Mouse (Mus musculus): ENCODE measurements around the gene Clec2i. TPM values are rescaled to one million over a fixed set of nuclear protein-coding genes. Genes with fewer than 3 reads are reported as not detected.

Gene Clec2i
- total and polyA plus RNA-seq, 2 experiments from 2014 or later: 0.06 TPM; not detected in 1

DNA sequence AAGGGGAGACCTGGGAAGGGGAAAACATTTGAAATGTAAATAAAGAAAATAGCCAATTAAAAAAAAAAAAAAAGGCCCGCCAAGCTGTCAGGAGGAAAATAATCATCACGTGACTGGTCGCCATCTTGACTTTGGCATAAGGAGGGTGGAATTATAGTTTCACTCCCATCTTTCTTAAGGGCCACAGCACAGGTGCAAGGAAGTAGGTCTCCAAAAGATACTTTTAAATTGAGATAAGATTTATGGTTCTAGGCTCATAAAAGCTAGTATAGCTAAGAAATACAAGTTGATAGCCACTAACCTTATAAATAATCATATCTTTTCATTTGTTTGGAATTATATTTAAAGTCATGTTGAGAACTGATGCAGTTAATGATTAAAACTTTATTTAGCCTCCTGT is 32.5 kb upstream of the Clec2i start:
- WGBS: 98% methylated on average over 3 of the region's 3 CpGs
- Histone ChIP-seq H3K27me3 (ENCODE audit: insufficient read depth, low read length) (no peaks in the 10 kb centered on the region), H3K9me3 (ENCODE audit: low read length) (no peaks in the 10 kb centered on the region), H3K4me1 (ENCODE audit: insufficient read depth, low read length) (no peaks in the 10 kb centered on the region), H3K27ac (no peak overlapping the region), H3K9ac (replicated peaks; ENCODE audit: low read length) (no peak overlapping the region), H3K4me2 (ENCODE audit: low read depth, low read length) (no peak overlapping the region), H3K4me3 (ENCODE audit: low read length) (no peak overlapping the region), H3K36me3 (ENCODE audit: insufficient read depth, low read length) (no peaks in the 10 kb centered on the region)
- no peak for DNase-seq (ENCODE audit: low spot score)
- ATAC-seq: no peak
- no peak for TF ChIP-seq CTCF (IDR thresholded peaks at IDR 0.05; ENCODE audit: low read depth)

DNA sequence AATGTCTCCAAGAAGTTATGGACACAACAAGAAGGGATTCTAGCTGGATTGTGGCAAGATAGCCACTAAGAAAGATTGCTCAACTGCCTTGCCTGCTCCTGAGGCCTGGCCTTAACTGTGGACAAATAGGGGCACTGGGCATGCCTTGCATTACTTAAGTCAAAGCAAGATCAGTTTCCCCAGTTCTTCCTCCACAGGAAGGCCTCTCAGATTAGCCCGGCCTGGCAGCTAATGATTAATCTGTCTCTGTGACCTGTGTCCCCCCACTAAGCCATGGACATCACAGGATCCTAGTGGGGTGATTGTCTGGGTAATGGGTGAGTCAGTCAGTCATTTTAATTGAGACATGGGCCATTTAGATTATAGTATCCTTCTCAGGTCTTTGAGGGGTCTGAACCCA is 31.9 kb upstream of the Clec2i start:
- no peak for DNase-seq (ENCODE audit: low spot score)
- H3K9ac ChIP-seq (replicated peaks; ENCODE audit: low read length): no peak overlapping the region
- H3K4me1 ChIP-seq (ENCODE audit: insufficient read depth, low read length): no peaks in the 10 kb centered on the region
- ATAC-seq: no peak
- no peak overlapping the region for H3K27ac ChIP-seq
- no peak overlapping the region for H3K4me3 ChIP-seq (ENCODE audit: low read length)
- H3K36me3 ChIP-seq (ENCODE audit: insufficient read depth, low read length): no peaks in the 10 kb centered on the region
- no peaks in the 10 kb centered on the region for H3K9me3 ChIP-seq (ENCODE audit: low read length)
- no peak for TF ChIP-seq CTCF (IDR thresholded peaks at IDR 0.05; ENCODE audit: low read depth)
- WGBS: 76% methylated on average over 1 of the region's 1 CpGs
- H3K4me2 ChIP-seq (ENCODE audit: low read depth, low read length): no peak overlapping the region
- no peaks in the 10 kb centered on the region for H3K27me3 ChIP-seq (ENCODE audit: insufficient read depth, low read length)

DNA sequence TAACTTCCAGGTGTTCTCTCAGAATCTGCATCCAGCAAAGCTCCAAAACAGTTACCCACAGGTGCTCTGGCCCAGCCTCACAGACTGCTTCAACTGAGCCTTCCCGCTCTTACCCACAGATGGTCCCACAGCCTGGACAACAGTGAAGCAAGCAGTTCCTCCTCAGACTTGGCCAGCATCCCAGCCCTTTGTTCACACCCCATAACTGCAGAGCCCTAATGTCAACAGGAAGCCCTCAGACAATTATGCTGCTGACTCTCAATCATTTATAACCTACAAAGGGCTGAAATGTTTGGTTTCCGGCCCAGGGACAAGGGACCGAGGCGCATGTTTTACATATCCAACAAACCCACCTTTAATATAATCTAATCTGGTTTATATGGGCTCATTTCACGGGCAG is 31.1 kb upstream of the Clec2i start:
- H3K27me3 ChIP-seq (ENCODE audit: insufficient read depth, low read length): no peaks in the 10 kb centered on the region
- no peak for TF ChIP-seq CTCF (IDR thresholded peaks at IDR 0.05; ENCODE audit: low read depth)
- ATAC-seq (peak; percentile 82), DNase-seq (ENCODE audit: low spot score) (peak; percentile 67)
- no peak overlapping the region for H3K9ac ChIP-seq (replicated peaks; ENCODE audit: low read length)
- no peak overlapping the region for H3K27ac ChIP-seq
- no peaks in the 10 kb centered on the region for H3K4me1 ChIP-seq (ENCODE audit: insufficient read depth, low read length)
- H3K4me2 ChIP-seq (ENCODE audit: low read depth, low read length): no peak overlapping the region
- H3K36me3 ChIP-seq (ENCODE audit: insufficient read depth, low read length): no peaks in the 10 kb centered on the region
- WGBS: 40% methylated on average over 5 of the region's 5 CpGs
- H3K9me3 ChIP-seq (ENCODE audit: low read length): no peaks in the 10 kb centered on the region
- H3K4me3 ChIP-seq (ENCODE audit: low read length): no peak overlapping the region

DNA sequence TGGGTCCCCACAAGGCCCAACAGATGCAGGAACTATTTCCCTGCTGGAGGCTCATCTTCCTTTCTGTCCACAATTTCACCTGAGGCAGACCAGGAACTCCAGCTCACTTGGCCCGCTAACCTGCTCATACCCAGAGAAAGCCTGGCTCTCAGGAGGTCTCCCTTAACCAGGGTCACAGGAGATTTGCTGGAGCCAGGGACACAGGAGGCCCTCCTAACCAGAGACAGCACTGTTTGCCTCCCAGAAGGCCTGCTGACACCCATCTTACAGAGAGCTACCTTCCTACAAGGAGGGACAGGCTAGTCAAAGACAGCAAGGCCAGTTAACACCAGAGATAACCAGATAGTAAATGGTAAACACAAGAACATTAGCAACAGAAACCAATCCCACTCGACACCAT is 29.4 kb upstream of the Clec2i start:
- H3K4me3 ChIP-seq (ENCODE audit: low read length): no peak overlapping the region
- H3K27me3 ChIP-seq (ENCODE audit: insufficient read depth, low read length): no peaks in the 10 kb centered on the region
- 92% methylated on average over 2 of the region's 2 CpGs for whole genome bisulfite sequencing
- no peak overlapping the region for H3K9ac ChIP-seq (replicated peaks; ENCODE audit: low read length)
- no peak for TF ChIP-seq CTCF (IDR thresholded peaks at IDR 0.05; ENCODE audit: low read depth)
- no peak overlapping the region for H3K27ac ChIP-seq
- no peaks in the 10 kb centered on the region for H3K36me3 ChIP-seq (ENCODE audit: insufficient read depth, low read length)
- DNase-seq (ENCODE audit: low spot score) (no peak), ATAC-seq (no peak)
- no peaks in the 10 kb centered on the region for H3K4me1 ChIP-seq (ENCODE audit: insufficient read depth, low read length)
- no peak overlapping the region for H3K4me2 ChIP-seq (ENCODE audit: low read depth, low read length)
- H3K9me3 ChIP-seq (ENCODE audit: low read length): no peaks in the 10 kb centered on the region

DNA sequence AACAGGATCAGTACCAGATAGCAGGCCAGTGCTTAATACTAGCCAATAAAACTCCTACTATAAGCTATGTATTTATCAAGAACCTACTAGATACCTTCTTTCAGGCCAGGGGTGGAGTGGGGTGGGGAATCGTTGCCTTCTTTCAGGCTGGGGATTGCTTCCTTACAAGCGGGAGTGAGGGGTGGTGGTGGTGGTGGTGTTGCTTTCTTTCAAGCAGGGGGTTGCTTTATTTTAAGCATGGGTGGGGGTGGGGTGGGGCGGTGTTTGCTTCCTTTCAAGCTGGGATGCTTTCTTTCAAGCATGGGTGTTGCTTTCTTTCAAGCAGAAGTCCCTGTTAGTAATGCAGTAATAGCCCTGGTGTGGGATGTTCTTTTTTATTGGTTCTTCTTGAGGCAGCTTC is 18.5 kb upstream of the Clec2i start:
- Histone ChIP-seq H3K27ac (no peak overlapping the region), H3K4me2 (ENCODE audit: low read depth, low read length) (no peak overlapping the region), H3K27me3 (ENCODE audit: insufficient read depth, low read length) (no peaks in the 10 kb centered on the region), H3K9me3 (ENCODE audit: low read length) (no peaks in the 10 kb centered on the region), H3K9ac (replicated peaks; ENCODE audit: low read length) (no peak overlapping the region), H3K4me3 (ENCODE audit: low read length) (no peak overlapping the region), H3K4me1 (ENCODE audit: insufficient read depth, low read length) (no peaks in the 10 kb centered on the region), H3K36me3 (ENCODE audit: insufficient read depth, low read length) (no peaks in the 10 kb centered on the region)
- WGBS: 12% methylated on average over 3 of the region's 3 CpGs
- no peak for ATAC-seq
- no peak for DNase-seq (ENCODE audit: low spot score)
- TF ChIP-seq CTCF (IDR thresholded peaks at IDR 0.05; ENCODE audit: low read depth): no peak

DNA sequence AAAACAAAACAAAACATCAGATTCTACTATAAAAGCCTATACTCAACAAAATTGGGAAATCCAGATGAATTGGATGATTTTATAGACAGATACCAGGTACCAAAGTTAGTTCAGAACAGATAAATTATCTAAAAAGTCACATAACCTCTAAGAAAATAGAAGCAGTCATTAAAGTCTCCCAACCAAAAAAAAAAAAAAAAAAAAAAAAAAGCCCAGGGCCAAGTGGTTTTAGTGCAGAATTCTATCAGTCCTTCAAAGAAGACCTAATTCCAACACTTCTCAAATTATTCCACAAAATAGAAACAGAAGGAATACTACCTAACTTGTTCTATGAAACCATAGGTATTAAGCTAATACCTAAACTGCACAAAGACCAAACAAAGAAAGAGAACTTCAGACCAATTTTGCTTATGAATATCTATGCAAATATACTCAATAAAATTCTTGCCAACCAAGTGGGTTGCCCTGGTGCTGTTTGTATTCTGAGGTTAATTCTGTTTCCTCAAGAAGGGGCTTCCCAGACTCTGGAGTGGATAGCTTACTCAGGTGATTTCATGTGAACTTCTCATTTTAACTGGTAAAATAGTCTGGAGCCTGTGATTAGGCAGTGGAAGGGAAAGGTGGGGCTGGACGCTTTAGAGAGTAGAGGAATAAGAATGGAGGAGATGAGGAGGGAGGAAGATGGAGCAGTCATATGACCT is 15.3 kb upstream of the Clec2i start:
- no peak overlapping the region for H3K9ac ChIP-seq (replicated peaks; ENCODE audit: low read length)
- DNase-seq (ENCODE audit: low spot score) (no peak), ATAC-seq (no peak)
- H3K4me1 ChIP-seq (ENCODE audit: insufficient read depth, low read length): no peaks in the 10 kb centered on the region
- 91% methylated on average over 1 of the region's 1 CpGs for WGBS
- no peak for TF ChIP-seq CTCF (IDR thresholded peaks at IDR 0.05; ENCODE audit: low read depth)
- H3K4me3 ChIP-seq (ENCODE audit: low read length): no peak overlapping the region
- H3K27ac ChIP-seq: no peak overlapping the region
- H3K36me3 ChIP-seq (ENCODE audit: insufficient read depth, low read length): no peaks in the 10 kb centered on the region
- H3K27me3 ChIP-seq (ENCODE audit: insufficient read depth, low read length): no peaks in the 10 kb centered on the region
- no peaks in the 10 kb centered on the region for H3K9me3 ChIP-seq (ENCODE audit: low read length)
- H3K4me2 ChIP-seq (ENCODE audit: low read depth, low read length): no peak overlapping the region

DNA sequence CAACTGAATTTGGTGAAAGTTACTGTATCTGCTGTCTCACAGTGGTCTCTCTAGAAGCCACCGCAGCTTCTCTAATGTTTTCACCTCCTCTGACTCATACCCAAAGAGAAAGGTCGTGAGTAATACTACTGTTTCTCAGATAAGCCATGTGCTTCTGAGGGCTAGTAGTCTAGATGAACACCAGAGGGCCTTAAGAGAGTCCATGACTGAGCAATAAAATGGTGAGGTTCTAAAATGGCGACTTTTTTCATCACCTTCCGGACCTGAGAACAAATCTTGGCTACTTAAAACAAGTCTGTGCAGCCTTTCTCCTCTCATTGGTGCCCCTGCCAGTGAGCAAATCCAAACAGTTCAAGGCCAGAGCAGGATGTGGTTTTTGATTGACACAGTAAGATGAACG is 1.4 kb downstream of the Clec2i start:
- Histone ChIP-seq H3K27me3 (ENCODE audit: insufficient read depth, low read length) (no peaks in the 10 kb centered on the region), H3K4me3 (ENCODE audit: low read length) (no peak overlapping the region), H3K9ac (replicated peaks; ENCODE audit: low read length) (no peak overlapping the region), H3K36me3 (ENCODE audit: insufficient read depth, low read length) (no peaks in the 10 kb centered on the region), H3K9me3 (ENCODE audit: low read length) (no peaks in the 10 kb centered on the region), H3K4me1 (ENCODE audit: insufficient read depth, low read length) (no peaks in the 10 kb centered on the region), H3K27ac (no peak overlapping the region), H3K4me2 (ENCODE audit: low read depth, low read length) (no peak overlapping the region)
- WGBS: 77% methylated on average over 5 of the region's 5 CpGs
- ATAC-seq: no peak
- no peak for TF ChIP-seq CTCF (IDR thresholded peaks at IDR 0.05; ENCODE audit: low read depth)
- no peak for DNase-seq (ENCODE audit: low spot score)

All from hindbrain, postnatal 0 days (tissue).